Mouse (Mus musculus) midbrain, embryonic 16.5 days (tissue): ENCODE results near the gene Dohh. TPM values are rescaled to one million over a fixed set of nuclear protein-coding genes. Genes with fewer than 3 reads are reported as not detected.

Source experiments
- ATAC-seq: fragments of 200-750 bp; cut with Nextera tagmentation; 2 replicates; pipeline ENCODE4 v1.8.0; 2017; ENCODE audit warnings: moderate TSS enrichment
- H3K27ac ChIP-seq: fragments of 300-500 bp; sonication (generic); 2 replicates; pipeline ENCODE4 v1.5.1; 2014; ENCODE audit warnings: mild to moderate bottlenecking, low read length, mixed read lengths
- H3K27me3 ChIP-seq: fragments of 300-500 bp; sonication (generic); 2 replicates; pipeline ENCODE4 v1.6.1; 2014; ENCODE audit warnings: low read depth, low read length, mixed read lengths; ENCODE audit not compliant: control insufficient read depth, insufficient read depth
- H3K36me3 ChIP-seq: fragments of 300-500 bp; sonication (generic); 2 replicates; pipeline ENCODE4 v1.6.1; 2014; ENCODE audit warnings: mild to moderate bottlenecking, low read length, moderate library complexity, mixed read lengths; ENCODE audit not compliant: control insufficient read depth, insufficient read depth
- H3K4me1 ChIP-seq: fragments of 300-500 bp; sonication (generic); 2 replicates; pipeline ENCODE4 v1.6.1; 2014; ENCODE audit warnings: mild to moderate bottlenecking, low read length, mixed read lengths; ENCODE audit not compliant: control insufficient read depth, insufficient read depth
- H3K4me2 ChIP-seq: fragments of 300-500 bp; sonication (generic); 2 replicates; pipeline ENCODE4 v1.6.1; 2014; ENCODE audit warnings: mild to moderate bottlenecking, low read length, mixed read lengths
- H3K4me3 ChIP-seq: fragments of 300-500 bp; sonication (generic); 2 replicates; pipeline ENCODE4 v1.5.1; 2014; ENCODE audit warnings: low read depth, mild to moderate bottlenecking, low read length, moderate library complexity, mixed read lengths
- H3K9ac ChIP-seq: fragments of 300-500 bp; sonication (generic); 2 replicates; pipeline ENCODE4 v1.6.1; 2014; ENCODE audit warnings: low read depth, low read length, mixed read lengths
- H3K9me3 ChIP-seq: fragments of 300-500 bp; sonication (generic); replicated peaks from 2 replicates; pipeline ENCODE4 v1.6.1; 2014; ENCODE audit warnings: mild to moderate bottlenecking, low read length, mixed read lengths; ENCODE audit not compliant: control insufficient read depth, poor library complexity, severe bottlenecking
- WGBS: fragments of 180-500 bp; shearing (Covaris S2); extraction: QIAGEN DNeasy Blood & Tissue Kit; methylation state at CpG from one replicate; pipeline ENCODE4 v1.1.7; 2014; 5-methylcytosine and 5-hydroxymethylcytosine counted together
- polyA plus RNA-seq: library from polyadenylated mRNA; unstranded; fragments of >200 nt; fragmentation: Nextera tagmentation; extraction: Ambion mirVana; gene quantifications from 2 replicates; pipeline ENCODE4 v1.2.1, GENCODE M21; 2015

Dohh gene
- polyA plus RNA-seq, 1 experiment from 2014 or later = 86.2 TPM

- no peaks in the 10 kb centered on the region for H3K36me3 ChIP-seq
- H3K27ac ChIP-seq = no peak overlapping the region
- no peak for ATAC-seq
- H3K9me3 ChIP-seq = no peaks in the 10 kb centered on the region
- no peak overlapping the region for H3K4me3 ChIP-seq
- no peak overlapping the region for H3K9ac ChIP-seq
- no peak overlapping the region for H3K4me2 ChIP-seq
- 85% methylated on average over 4 of the region's 4 CpGs for WGBS
- H3K27me3 ChIP-seq = peaks cover 38% of the 10 kb centered on the region
- peaks cover 19% of the 10 kb centered on the region for H3K4me1 ChIP-seq
Observed at GRCm38 (mm10) chr10:81345162-81345534, 39.1 kb upstream of the Dohh start.

DNA sequence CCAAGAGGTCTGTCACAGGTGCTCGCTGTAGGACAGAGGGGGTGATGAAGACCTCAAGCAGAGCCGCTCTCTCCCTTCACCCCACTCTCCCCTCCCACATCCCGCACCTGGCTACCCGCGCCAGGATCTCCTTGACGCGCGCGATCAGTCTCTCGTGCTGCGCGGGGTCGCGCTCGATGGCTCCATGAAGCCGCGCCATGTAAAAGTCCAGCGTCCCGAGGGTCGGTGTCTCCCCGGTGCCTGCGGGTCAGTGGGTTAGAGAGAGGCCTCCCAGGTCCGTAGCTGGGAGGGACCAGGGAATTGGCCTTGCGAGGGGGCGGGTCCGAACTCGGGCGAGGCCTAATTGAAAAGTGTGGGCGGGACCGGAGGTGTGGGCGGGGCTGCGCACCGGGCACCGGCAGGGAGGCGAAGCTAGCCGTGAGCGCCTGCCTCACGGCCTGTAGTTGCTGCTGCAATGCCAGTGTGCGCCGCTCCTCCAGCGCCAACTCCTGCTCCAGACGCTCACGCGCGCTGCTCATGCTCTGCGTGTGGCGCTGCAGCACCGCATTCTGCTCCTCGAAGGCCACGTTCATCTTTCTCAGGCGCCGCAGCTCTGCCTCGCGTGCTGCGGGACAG lies 37.7 kb upstream of the Dohh start:
- Histone ChIP-seq H3K36me3 (no peaks in the 10 kb centered on the region), H3K4me1 (peaks cover 25% of the 10 kb centered on the region), H3K9ac (peak overlapping the region; percentile 57), H3K4me2 (peak overlapping the region; percentile 65), H3K9me3 (no peaks in the 10 kb centered on the region), H3K27ac (no peak overlapping the region), H3K4me3 (peak overlapping the region; percentile 37), H3K27me3 (peaks cover 30% of the 10 kb centered on the region)
- ATAC-seq = 0 out of 2 replicates have a peak, but pooled peaks have one; percentile 15
- WGBS = 8% methylated on average over 51 of the region's 55 CpGs

GRCm38 (mm10) chr10:81349146-81349545 lies 35.1 kb upstream of the Dohh start:
- no peaks in the 10 kb centered on the region for H3K36me3 ChIP-seq
- peak overlapping the region; percentile 95 for H3K4me2 ChIP-seq
- H3K27me3 ChIP-seq = peaks cover 12% of the 10 kb centered on the region
- 3% methylated on average over 12 of the region's 12 CpGs for WGBS
- no peak overlapping the region for H3K27ac ChIP-seq
- H3K9ac ChIP-seq = peak overlapping the region; percentile 24; the same call in 1 of the 2 replicates
- H3K4me3 ChIP-seq = no peak overlapping the region
- peaks cover 18% of the 10 kb centered on the region for H3K4me1 ChIP-seq
- no peaks in the 10 kb centered on the region for H3K9me3 ChIP-seq
- no peak for ATAC-seq

DNA sequence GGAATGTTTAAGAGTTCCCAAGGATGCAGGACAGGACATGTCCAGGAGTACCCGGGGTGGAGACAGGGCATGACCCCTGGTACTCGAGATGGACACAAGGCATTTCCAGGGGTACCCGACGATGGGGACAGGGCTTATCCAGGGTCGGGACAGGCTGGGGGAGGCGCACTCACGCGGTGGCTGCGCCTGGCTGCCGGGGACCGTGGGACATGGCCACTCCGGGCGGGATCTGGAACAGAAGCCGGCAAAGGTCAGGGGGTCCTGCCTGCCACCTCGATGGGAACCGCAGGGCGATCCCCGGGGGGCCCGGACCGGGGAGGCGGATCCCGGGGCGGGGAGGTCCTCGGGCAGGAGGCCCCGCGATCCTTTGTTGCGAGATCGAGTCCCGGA lies 34.3 kb upstream of the Dohh start:
- Histone ChIP-seq H3K4me2 (peak overlapping the region; percentile 95), H3K9ac (peak overlapping the region; percentile 67), H3K36me3 (no peaks in the 10 kb centered on the region), H3K4me1 (peaks cover 18% of the 10 kb centered on the region), H3K9me3 (no peaks in the 10 kb centered on the region), H3K27ac (no peak overlapping the region), H3K27me3 (peaks cover 4% of the 10 kb centered on the region), H3K4me3 (peak overlapping the region; percentile 63)
- peak; percentile 18 for ATAC-seq
- 0% methylated on average over 24 of the region's 29 CpGs for WGBS

- Histone ChIP-seq H3K27ac (peak within 1 kb of the TSS; percentile 76), H3K27me3 (no peaks in the 10 kb centered on the region; the same call in 1 of the 2 replicates), H3K9me3 (no peaks in the 10 kb centered on the region), H3K4me3 (peak within 1 kb of the TSS; percentile 63), H3K9ac (peak within 1 kb of the TSS; percentile 67), H3K4me1 (peaks cover 18% of the 10 kb centered on the region), H3K4me2 (peak within 1 kb of the TSS; percentile 95), H3K36me3 (no peaks in the 10 kb centered on the region)
- ATAC-seq = peak; percentile 96
- WGBS = under 1% methylated on average over 52 of the region's 54 CpGs
Observed at GRCm38 (mm10) chr10:81350351-81351063, 33.7 kb upstream of the Dohh start, which contains the start of gene Hmg20b. Hmg20b (minus strand) TSS chr10:81350480.

GRCm38 (mm10) chr10:81351678-81352291 lies 32.4 kb upstream of the Dohh start:
- 36% methylated on average over 9 of the region's 9 CpGs for WGBS

DNA sequence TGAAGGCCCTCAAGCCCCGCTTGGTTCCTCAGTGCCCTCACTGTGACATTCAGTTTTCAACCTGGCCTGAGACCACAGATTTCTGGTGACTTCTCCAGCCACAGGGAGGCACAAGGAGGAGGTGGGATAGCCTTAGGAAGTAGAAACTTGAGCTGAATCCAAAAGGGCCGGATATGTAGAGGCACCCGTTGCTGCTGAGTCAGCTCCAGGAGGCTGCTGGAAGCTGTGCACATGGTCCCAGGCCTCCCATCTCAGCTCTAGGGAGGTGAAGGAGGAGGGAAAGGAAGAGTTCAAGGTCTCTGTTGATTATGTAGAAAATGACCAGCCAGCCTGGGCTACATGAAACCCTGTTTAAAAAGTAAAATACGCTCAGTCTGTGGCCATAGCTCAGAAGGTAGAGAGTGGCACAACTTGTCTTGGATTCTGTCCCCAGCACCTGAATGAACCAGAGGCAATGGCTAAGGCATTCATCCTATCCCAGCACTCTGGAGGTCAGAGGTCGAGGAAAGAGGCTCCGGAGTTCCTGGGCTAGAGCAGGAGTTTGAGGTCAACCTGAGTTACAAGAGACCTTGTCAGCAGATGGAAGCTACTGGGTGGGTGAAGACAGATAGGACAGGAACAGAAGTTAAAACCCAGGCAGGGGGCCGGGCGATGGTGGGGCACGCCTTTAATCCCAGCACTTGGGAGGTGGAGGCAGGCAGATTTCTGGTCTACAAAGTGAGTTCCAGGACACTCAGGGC lies 29.3 kb upstream of the Dohh start:
- WGBS = 49% methylated on average over 9 of the region's 9 CpGs
- Histone ChIP-seq H3K27me3 (no peaks in the 10 kb centered on the region), H3K27ac (no peak overlapping the region), H3K9ac (no peak overlapping the region), H3K4me1 (peaks cover 18% of the 10 kb centered on the region), H3K9me3 (no peaks in the 10 kb centered on the region), H3K4me3 (no peak overlapping the region), H3K4me2 (no peak overlapping the region), H3K36me3 (no peaks in the 10 kb centered on the region)
- ATAC-seq = no peak

More at GRCm38 (mm10) chr10:81351678-81352291, 32.4 kb upstream of the Dohh start:
- no peaks in the 10 kb centered on the region; the same call in 1 of the 2 replicates for H3K27me3 ChIP-seq
- H3K36me3 ChIP-seq = no peaks in the 10 kb centered on the region
- peaks cover 14% of the 10 kb centered on the region for H3K4me1 ChIP-seq
- ATAC-seq = no peak
- no peak overlapping the region for H3K9ac ChIP-seq
- no peak overlapping the region for H3K4me2 ChIP-seq
- no peaks in the 10 kb centered on the region for H3K9me3 ChIP-seq
- H3K4me3 ChIP-seq = no peak overlapping the region
- H3K27ac ChIP-seq = no peak overlapping the region

GRCm38 (mm10) chr10:81355533-81355932 lies 28.7 kb upstream of the Dohh start:
- no peak for ATAC-seq
- Histone ChIP-seq H3K27ac (no peak overlapping the region), H3K4me3 (no peak overlapping the region), H3K4me1 (peaks cover 17% of the 10 kb centered on the region), H3K27me3 (no peaks in the 10 kb centered on the region), H3K9ac (no peak overlapping the region), H3K4me2 (no peak overlapping the region), H3K9me3 (no peaks in the 10 kb centered on the region), H3K36me3 (no peaks in the 10 kb centered on the region)
- 77% methylated on average over 4 of the region's 4 CpGs for WGBS
